Mouse (Mus musculus) E14TG2a.4 (cell line): ENCODE results near the gene Pdx1.
A peak's percentile ranks its signal among the peaks of the same experiment; 100 is the strongest.

ENCODE experiments used
- H3K27me3 ChIP-seq: 2 replicates; pipeline ENCODE4 v1.6.1; 2014; ENCODE audit warnings: low read length, control low read depth; ENCODE audit not compliant: insufficient read depth
- H3K36me3 ChIP-seq: 2 replicates; pipeline ENCODE4 v1.6.1; 2014; ENCODE audit warnings: low read length, control low read depth; ENCODE audit not compliant: insufficient read depth
- H3K4me1 ChIP-seq: replicated peaks from 2 replicates; pipeline ENCODE4 v1.6.1; 2014; ENCODE audit warnings: low read depth, low read length, control low read depth
- H3K4me3 ChIP-seq: replicated peaks from 2 replicates; pipeline ENCODE4 v1.5.1; 2014; ENCODE audit warnings: mild to moderate bottlenecking, low read length
- H3K9me3 ChIP-seq: 2 replicates; pipeline ENCODE4 v1.6.1; 2014; ENCODE audit warnings: low read length, control low read depth
- CTCF ChIP-seq: conservative IDR thresholded peaks from 2 replicates; pipeline ENCODE4 v1.5.1; 2014; ENCODE audit warnings: low read length
- NANOG ChIP-seq: IDR thresholded peaks from 2 replicates; pipeline ENCODE4 v1.6.1; 2014; ENCODE audit warnings: borderline replicate concordance, low read length, mixed read lengths
- POU5F1 ChIP-seq: IDR thresholded peaks from 2 replicates; pipeline ENCODE4 v1.6.1; 2014; ENCODE audit warnings: low read length, borderline replicate concordance

Pdx1 gene

DNA sequence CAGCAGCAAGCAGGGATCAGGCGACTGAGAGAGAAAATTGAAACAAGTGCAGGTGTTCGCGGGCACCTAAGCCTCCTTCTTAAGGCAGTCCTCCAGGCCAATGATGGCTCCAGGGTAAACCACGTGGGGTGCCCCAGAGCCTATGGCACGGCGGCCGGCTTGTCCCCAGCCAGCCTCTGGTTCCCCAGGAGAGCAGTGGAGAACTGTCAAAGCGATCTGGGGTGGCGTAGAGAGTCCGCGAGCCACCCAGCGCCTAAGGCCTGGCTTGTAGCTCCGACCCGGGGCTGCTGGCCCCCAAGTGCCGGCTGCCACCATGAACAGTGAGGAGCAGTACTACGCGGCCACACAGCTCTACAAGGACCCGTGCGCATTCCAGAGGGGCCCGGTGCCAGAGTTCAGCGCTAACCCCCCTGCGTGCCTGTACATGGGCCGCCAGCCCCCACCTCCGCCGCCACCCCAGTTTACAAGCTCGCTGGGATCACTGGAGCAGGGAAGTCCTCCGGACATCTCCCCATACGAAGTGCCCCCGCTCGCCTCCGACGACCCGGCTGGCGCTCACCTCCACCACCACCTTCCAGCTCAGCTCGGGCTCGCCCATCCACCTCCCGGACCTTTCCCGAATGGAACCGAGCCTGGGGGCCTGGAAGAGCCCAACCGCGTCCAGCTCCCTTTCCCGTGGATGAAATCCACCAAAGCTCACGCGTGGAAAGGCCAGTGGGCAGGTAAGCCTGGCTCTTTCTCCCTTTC lies at the start of gene Pdx1:
TSS of gene Pdx1 (plus strand) at position 34 of the 747 bp plus-strand sequence.
- H3K27me3 ChIP-seq: peaks cover 95% of the 10 kb centered on the region
- peaks cover 39% of the 10 kb centered on the region for H3K4me1 ChIP-seq
- no peaks in the 10 kb centered on the region for H3K9me3 ChIP-seq
- TF ChIP-seq CTCF (no peak), NANOG (no peak), POU5F1 (no peak)
- H3K4me3 ChIP-seq: peak within 1 kb of the TSS; percentile 77
- no peaks in the 10 kb centered on the region for H3K36me3 ChIP-seq

DNA sequence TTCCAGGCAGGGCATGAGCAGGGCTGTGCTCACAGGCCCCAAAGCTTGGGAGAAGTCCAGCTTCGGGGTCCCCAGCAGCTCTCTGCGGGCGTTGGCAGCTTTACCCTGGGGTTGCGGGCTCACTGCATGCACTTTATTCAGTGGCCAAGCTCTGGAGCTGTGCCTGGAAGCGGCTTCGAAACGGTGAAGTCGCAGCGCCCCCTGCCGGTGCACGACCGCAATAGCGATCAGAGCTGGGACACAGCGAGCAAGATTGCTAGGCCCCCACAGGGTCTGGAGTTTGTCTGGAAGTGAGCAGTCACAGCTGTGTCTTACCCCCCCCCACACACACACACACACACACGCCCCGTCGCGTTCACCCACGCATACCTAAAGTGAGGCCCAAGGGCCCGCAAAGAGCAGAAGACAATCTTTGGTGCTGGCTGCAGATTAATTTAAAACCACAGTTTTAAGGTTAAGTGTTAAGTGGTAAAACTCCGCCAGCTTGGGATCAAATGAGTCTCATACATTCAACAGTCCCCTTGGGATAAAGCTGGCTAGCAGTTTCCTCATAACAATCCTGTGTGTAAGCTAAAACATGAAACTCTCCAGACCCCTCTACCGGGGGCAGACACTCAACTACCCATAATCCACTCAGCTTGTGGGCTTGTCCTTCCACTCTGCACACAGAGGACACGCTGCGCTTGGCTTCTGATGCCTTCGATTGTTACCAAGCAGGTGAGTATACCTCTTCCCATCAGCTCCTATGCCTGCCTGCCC lies 42.2 kb upstream of the Pdx1 start:
- TF ChIP-seq CTCF (peak; percentile 63), NANOG (no peak)
- H3K4me1 ChIP-seq: peaks cover 31% of the 10 kb centered on the region
- H3K4me3 ChIP-seq: no peak overlapping the region
- no peaks in the 10 kb centered on the region for H3K9me3 ChIP-seq
- no peaks in the 10 kb centered on the region for H3K36me3 ChIP-seq
- H3K27me3 ChIP-seq: peaks cover 69% of the 10 kb centered on the region

DNA sequence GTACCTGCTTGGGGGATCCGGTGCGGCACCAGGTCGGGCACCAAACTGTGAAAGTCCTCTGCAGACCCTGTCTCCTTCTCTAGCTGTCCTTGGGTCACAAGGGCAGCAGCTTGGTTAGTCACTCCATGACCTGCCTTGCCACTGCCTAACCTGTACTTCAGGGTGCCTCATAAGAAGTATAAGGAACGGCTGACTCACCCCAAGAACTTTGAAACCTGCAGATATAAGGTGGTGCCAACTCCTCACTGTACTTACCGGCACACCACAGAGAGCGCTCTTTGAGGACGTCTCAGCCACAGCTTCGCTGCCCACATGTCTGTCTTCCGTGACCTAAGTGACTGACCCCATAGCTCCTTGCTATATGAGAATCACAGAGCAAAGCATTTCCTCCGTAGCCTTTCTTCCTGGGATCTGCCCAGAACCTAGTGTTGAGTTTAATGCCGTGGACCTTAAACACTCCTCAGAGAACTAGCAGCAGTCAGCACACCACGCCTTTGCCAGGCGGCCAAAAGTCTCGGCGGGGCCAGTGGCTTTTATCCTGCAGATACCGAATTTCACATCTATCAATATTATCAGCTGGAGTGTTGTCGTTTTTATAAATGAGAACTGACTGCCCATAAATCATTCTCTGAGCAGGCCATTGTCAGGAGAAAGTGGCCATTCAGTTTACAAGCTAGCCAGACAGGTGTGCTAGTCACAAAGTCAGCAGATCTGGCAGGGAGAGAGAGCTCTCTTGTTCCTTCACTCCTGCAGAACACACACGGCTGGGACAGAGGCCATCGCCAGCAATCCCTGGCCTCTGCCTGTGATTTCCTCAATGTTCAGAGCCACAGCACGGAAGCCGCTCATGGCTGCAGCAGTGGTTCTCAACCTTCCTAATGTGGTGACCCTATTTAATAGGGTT lies 34.1 kb upstream of the Pdx1 start:
- Histone ChIP-seq H3K4me1 (peaks cover 5% of the 10 kb centered on the region; the same call in 1 of the 2 replicates), H3K9me3 (no peaks in the 10 kb centered on the region), H3K27me3 (peaks cover 36% of the 10 kb centered on the region), H3K36me3 (no peaks in the 10 kb centered on the region), H3K4me3 (no peak overlapping the region)
- TF ChIP-seq NANOG (no peak), POU5F1 (no peak), CTCF (no peak)

DNA sequence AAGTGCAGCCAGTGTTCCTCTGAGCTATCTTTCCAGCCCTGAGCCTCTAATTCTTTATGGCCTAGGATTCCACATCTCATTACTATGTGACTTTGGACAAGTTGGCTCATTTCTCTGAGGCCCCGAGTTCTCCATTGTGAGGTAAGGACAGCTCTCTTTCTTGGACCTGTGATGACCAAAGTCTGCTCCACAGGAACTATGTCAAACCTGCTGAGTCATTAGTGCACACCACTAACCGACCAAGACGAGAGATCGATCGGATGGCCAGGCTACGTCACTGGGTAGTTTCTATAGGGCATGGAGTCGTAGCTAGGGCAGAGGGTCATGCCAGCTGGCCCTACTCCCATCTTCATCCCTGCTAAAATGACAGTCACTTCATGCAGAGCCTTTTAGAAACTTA lies 25.9 kb upstream of the Pdx1 start:
- TF ChIP-seq POU5F1 (no peak), NANOG (no peak), CTCF (no peak)
- Histone ChIP-seq H3K27me3 (peaks cover 26% of the 10 kb centered on the region), H3K4me3 (no peak overlapping the region)

GRCm38 (mm10) chr5:147260189-147260588 lies 9.6 kb upstream of the Pdx1 start:
- no peak overlapping the region for H3K4me3 ChIP-seq
- 0 out of 2 replicates have a peak, but pooled peaks cover 9% of the 10 kb centered on the region for H3K27me3 ChIP-seq
- H3K4me1 ChIP-seq: 0 out of 2 replicates have a peak, but pooled peaks cover 6% of the 10 kb centered on the region
- TF ChIP-seq POU5F1: no peak
- TF ChIP-seq CTCF: no peak
- no peak for TF ChIP-seq NANOG
- no peaks in the 10 kb centered on the region for H3K9me3 ChIP-seq
- no peaks in the 10 kb centered on the region for H3K36me3 ChIP-seq

More for the DNA sequence above, 25.9 kb upstream of the Pdx1 start:
- no peaks in the 10 kb centered on the region for H3K9me3 ChIP-seq
- no peaks in the 10 kb centered on the region for H3K36me3 ChIP-seq
- peaks cover 12% of the 10 kb centered on the region for H3K4me1 ChIP-seq

DNA sequence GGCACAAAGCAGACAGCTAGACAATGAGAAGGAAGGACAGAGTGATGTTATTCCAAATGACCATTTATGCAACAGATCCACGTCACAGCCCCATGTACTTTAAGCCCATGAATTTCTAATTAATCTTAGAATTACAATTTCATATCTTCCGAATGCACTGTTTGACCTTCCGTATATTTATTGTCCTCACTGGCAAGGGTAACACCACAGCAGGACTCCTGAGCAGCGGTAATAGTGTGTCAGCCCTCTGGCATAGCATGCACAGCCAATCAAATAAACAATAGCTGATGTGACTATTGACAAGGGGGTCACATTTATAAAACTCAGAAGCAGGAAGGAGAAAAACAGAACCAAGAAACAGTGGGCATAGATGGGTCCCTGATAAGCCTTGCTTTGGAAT lies 9.0 kb upstream of the Pdx1 start:
- H3K4me1 ChIP-seq: 0 out of 2 replicates have a peak, but pooled peaks cover 6% of the 10 kb centered on the region
- no peaks in the 10 kb centered on the region for H3K9me3 ChIP-seq
- TF ChIP-seq POU5F1 (no peak), NANOG (no peak), CTCF (no peak)
- H3K27me3 ChIP-seq: peaks cover 14% of the 10 kb centered on the region
- no peaks in the 10 kb centered on the region for H3K36me3 ChIP-seq
- H3K4me3 ChIP-seq: no peak overlapping the region

GRCm38 (mm10) chr5:147261899-147262541 lies 7.7 kb upstream of the Pdx1 start:
- no peaks in the 10 kb centered on the region for H3K36me3 ChIP-seq
- H3K4me1 ChIP-seq: peaks cover 6% of the 10 kb centered on the region; the same call in 1 of the 2 replicates
- TF ChIP-seq POU5F1 (no peak), CTCF (no peak), NANOG (no peak)
- H3K27me3 ChIP-seq: peaks cover 25% of the 10 kb centered on the region
- H3K4me3 ChIP-seq: no peak overlapping the region
- H3K9me3 ChIP-seq: no peaks in the 10 kb centered on the region

DNA sequence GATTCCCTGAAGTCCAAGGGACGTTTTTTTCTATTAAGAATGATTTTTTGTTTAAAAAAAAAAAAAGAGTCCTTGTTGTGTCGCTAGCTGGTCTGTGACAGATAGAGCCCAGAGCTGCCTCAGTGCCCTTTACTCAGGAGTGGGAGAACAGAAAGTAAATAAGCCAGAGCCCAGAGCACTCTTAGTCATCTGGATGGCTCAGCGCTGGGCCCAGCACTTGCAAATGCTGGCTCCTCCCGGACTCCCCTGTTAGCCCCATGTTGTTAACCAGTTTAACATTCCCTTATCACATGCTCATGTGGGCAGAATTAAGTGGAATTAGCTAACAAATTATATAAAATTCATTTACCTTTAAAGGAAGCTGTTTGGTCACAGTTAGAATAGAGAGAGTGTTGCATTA lies 5.8 kb upstream of the Pdx1 start:
- no peak overlapping the region for H3K4me3 ChIP-seq

More for the DNA sequence above, 5.8 kb upstream of the Pdx1 start:
- H3K9me3 ChIP-seq: no peaks in the 10 kb centered on the region
- H3K4me1 ChIP-seq: peaks cover 11% of the 10 kb centered on the region
- H3K27me3 ChIP-seq: peaks cover 40% of the 10 kb centered on the region
- TF ChIP-seq NANOG (no peak), CTCF (no peak), POU5F1 (no peak)
- no peaks in the 10 kb centered on the region for H3K36me3 ChIP-seq
